Mouse (Mus musculus): ENCODE measurements around the gene Ralb.

GRCm38 (mm10) chr1:119519286-119519685 lies 14.7 kb upstream of the Ralb start:
- TF ChIP-seq CTCF (IDR thresholded peaks at IDR 0.05; ENCODE audit: control insufficient read depth, insufficient read depth, insufficient replicate concordance, low read depth, low read length) (no peak), POLR2A (IDR thresholded peaks at IDR 0.05; ENCODE audit: control insufficient read depth, low read depth, low read length) (no peak)

Data from testis, adult 2 months (tissue).